Mouse (Mus musculus) layer of hippocampus, postnatal 25 days (tissue): ENCODE measurements at regions not wholly inside any gene's neighbourhood (a gene's known extent, or its start where the extent isn't known, plus 50 kb on each side); places are given as distances from the start of the nearest gene placed in this dataset.
A peak's percentile ranks its signal among the peaks of the same experiment; 100 is the strongest.

Experiments used
- DNase-seq, 2 experiments: peaks; one replicate each; pipeline ENCODE4 v3.0.0; 2022; ENCODE audit warnings: mixed read lengths in 2 of 2, low spot score in 1 of 2; ENCODE audit errors: extremely low spot score in 1 of 2

- DNase-seq, result no peak
These were observed 1340.8 kb downstream of the Cntnap5b start for GRCm38 (mm10) chr1:101113266-101113849.

GRCm38 (mm10) chr1:101122091-101122825, 1349.7 kb downstream of the Cntnap5b start:
- DNase-seq, result peak in 1 of 2 experiments; percentile 13

- DNase-seq, result no peak
These were observed 1354.7 kb downstream of the Cntnap5b start for GRCm38 (mm10) chr1:101127242-101127641.

- DNase-seq, result no peak
These were observed 1394.1 kb downstream of the Cntnap5b start for GRCm38 (mm10) chr1:101166666-101167065.
